Mouse (Mus musculus) layer of hippocampus, adult 9-11 months (tissue): ENCODE results near the gene Ppp1r16b.

Experiments used
- DNase-seq: peaks from one replicate; pipeline ENCODE4 v3.0.0; 2022

Gene Ppp1r16b

GRCm38 (mm10) chr2:158696451-158696850 is 31.3 kb downstream of the Ppp1r16b start:
- DNase-seq, result no peak

GRCm38 (mm10) chr2:158699908-158700307 is 34.7 kb downstream of the Ppp1r16b start:
- peak; percentile 48 for DNase-seq

DNA sequence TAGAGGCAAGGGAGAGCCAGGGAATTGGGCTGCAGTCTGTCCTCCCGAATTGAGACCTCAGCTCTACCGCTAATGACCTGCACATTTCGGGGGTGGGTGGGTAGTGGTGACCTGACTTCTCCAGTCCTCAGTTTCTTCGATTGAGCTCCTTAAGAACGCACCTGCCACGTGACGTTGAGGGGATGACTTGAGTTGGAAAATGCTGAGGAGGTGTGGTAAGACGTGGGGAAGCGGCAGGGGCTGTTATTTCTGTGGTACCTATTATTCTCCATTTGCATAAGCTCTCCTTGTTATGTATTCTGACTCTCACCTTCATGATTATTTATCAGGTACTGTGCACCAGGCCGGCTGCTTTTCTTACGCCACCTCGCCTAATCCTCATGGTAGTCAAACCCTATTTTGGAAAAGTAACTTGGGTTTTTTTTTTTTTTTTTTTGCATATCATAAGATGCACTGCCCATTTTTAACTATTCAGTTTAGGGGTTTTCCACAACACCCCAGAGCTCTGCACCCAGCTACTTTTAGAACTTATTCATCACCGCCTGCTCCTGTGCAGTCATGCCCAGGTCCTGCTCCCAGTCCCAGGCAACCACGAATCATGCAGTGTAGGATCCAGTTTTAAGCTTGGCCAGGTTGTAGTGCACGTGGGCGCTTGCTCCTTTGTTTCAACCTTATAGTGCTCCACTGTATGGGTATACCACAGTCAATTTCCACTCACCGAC is 35.5 kb downstream of the Ppp1r16b start:
- DNase-seq, result no peak

GRCm38 (mm10) chr2:158701505-158701904 is 36.3 kb downstream of the Ppp1r16b start:
- DNase-seq, result no peak

DNA sequence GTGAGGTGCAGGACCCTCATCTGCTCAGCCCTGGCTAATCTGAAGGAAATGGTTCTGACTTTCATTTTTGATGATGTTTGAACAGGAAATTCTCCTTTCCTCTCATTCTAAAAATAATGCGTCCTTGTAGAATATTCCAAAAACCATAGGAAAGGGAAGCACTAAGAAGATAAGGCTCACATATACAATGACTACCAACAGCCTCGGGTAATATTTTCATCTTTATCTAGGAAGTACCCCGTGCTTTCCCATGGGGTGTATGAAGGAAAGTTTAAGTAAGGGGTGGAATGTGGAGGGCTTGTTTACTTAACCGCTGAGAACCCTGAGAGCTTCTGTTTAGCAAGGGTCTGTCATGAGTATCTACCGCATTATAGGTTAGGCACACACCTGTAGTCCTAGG is 37.0 kb downstream of the Ppp1r16b start:
- no peak for DNase-seq

GRCm38 (mm10) chr2:158704720-158705119 is 39.5 kb downstream of the Ppp1r16b start:
- no peak for DNase-seq

DNA sequence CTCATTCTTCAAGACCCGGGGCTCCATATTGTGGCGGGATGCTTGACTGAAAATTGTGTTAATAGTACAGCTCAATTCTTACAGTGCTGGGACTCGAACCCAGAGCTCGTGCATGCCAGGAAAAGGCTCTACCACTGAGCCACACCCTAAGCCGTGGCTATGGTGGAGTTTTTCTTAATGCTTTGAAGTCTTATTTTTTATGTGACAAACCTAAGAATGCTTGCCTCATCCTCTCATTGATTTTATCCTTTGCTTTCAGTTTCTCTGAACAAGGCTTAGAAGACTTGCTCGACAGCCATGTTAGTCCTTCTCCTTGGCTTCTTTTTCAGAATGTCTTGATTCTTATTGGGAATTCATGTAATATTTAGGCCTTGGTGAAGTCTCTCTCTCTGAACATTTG is 40.3 kb downstream of the Ppp1r16b start:
- no peak for DNase-seq

GRCm38 (mm10) chr2:158706704-158707408 is 41.7 kb downstream of the Ppp1r16b start:
- no peak for DNase-seq

- no peak for DNase-seq
Measured at GRCm38 (mm10) chr2:158708121-158708520, 42.9 kb downstream of the Ppp1r16b start.

DNA sequence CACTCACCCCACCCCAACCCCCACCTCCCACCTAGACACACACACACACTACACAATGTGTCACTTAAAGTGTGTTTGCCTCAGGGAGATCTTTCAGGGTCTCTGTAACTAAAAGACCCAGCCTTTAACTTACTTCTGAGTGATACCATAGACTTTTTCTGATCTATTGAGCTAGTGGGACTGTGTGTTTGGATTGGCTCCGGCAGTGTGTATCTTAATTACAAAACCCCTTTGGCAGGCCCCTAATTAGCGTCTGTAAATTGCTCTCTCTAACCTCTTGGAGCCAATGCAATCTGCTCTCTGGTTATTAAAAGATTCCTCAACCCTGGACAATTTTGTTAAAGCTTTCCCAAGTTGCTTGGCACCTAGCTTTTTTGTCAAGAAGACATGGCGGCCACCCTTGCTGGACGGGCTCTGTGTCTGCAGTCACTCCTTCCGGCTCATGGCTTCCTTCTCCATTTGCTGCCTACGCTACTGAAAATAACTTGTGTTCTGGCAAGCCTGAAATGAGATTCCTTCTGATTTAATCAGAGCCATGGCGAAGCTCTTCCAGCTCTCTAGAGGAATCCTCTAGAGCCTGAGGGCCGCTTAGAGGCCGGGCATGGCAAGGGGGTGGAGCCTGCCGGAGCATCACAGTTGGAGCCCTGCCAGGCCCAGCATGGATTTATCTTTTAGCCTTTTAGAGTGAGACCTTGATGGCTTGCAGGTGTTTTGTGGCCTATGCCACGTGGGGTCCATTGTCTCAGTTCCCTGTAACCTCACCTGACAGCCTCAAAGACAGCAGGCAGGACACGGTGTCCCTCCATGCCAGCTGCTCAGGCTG is 46.9 kb downstream of the Ppp1r16b start:
- DNase-seq, result no peak

DNA sequence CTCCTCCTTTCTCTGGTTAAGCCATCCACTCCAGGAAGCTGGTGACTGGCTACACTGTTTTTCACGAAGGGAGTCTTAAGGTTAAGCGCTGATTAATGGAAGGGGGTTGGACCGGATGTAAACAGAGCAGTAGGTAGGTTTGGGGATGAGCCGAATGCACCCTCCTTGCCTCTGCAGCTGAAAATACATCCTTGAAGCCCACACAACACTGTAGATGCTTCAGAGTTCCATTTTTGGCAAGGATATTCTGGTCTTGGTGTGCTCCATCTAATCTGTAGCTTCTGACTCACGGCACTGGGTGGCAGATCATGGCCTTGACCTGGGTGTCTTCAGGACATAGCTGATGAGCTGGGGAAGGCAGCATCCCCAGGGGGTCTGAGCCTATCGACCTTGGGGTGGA is 49.6 kb downstream of the Ppp1r16b start:
- DNase-seq, result no peak

DNA sequence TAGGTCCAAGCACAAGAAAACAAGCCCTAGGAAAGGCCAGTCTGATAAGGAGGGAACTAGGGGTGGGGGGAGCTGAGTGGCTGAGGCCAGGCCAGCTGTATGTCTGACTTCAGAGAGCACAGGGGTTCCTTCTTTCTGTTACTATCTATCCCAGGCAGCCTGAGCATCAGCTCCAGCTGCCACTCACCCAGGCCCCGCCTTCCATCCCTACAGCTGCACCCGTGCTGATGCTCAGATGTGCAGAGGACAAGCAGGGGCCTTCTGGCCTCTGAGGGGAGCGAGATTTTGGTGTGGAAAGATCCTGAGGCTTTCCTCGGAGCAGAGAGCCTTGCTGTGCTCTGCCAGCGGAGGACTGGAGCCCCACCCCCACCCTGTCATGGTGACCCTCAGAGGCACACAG is 50.9 kb downstream of the Ppp1r16b start:
- no peak for DNase-seq

GRCm38 (mm10) chr2:158717551-158718418 is 52.6 kb downstream of the Ppp1r16b start:
- DNase-seq, result no peak

GRCm38 (mm10) chr2:158718816-158719549 is 53.8 kb downstream of the Ppp1r16b start:
- no peak for DNase-seq

DNA sequence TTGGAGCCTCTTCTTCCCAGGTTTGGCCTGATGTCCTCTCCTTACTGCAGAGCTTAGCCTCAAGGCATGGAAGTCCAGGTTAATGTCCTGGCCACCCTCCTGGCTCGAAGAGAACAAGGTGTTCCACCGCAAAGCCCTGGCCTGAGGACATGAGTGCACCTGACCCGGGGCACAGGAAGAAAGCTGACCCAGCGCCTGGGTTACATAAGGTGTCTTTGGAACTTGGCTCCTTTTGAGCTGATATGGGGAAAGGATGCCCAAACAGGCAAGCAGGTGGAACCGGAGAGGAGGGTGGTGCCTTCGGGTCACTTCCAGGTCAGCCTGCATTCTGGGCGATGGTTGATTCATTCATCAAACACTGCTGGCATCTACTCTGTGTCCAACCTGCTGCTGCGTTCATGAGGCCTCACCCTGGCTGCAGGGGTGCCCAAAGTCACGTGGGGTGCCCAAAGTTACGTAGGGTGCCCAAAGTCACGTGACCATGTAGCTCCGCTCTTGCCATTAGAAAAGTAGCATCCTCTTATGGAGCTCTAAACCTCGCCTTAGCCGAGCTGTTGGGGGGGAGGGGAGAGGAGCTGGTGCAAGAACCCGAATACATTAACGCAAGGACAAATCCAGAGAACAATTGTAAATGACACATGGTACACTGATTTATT is 55.6 kb downstream of the Ppp1r16b start:
- no peak for DNase-seq

GRCm38 (mm10) chr2:158721481-158721880 is 56.3 kb downstream of the Ppp1r16b start:
- DNase-seq, result no peak

DNA sequence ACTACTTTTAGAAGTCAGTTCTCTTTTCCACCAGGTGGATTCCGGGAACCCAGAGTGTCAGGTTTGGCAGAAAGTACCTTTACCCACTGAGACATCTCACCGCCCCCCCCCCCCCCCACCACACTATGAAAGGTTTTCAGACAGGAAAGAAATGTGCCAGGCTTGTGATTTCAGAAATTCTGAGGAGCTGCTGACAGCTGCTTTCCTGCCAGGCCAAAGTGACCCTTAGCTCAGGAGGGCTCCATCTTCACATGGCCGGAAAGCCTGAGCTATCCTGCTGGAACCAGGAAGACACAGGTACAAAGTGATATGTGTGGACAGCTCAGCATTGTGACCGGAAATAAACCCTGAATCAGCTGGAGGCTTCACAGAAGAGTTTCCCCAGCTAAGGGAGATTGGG is 56.9 kb downstream of the Ppp1r16b start:
- no peak for DNase-seq

- DNase-seq, result no peak
Measured at GRCm38 (mm10) chr2:158722991-158723551, 57.9 kb downstream of the Ppp1r16b start.

- no peak for DNase-seq
Measured at GRCm38 (mm10) chr2:158723806-158724205, 58.6 kb downstream of the Ppp1r16b start.

DNA sequence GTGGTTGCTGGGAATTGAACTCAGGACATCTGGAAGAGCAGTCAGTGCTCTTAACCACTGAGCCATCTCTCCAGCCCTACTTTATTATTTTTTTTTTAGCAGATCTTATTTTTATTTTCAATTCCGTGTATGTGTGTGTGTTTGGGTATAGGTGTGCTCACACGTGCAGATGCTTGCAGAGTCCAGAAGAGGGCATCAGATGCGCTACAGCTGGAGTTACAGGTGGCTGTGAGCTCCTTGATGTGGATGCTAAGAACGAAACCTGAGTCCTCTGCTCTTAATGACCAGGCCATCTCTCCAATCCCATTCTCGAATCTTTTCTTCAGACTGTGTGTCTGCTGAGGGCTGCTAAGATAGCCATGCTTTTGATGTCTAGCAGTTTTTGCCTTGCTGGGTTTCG is 61.1 kb downstream of the Ppp1r16b start:
- DNase-seq, result no peak
